Mouse (Mus musculus): ENCODE results near the gene Ttc1. TPM values are rescaled to one million over a fixed set of nuclear protein-coding genes. Genes with fewer than 3 reads are reported as not detected.
A peak's percentile ranks its signal among the peaks of the same experiment; 100 is the strongest.

Ttc1 gene
- polyA plus RNA-seq (2015; fragmentation: Nextera tagmentation; extraction: Ambion mirVana), result 92.4 and 98.5 TPM in 2 replicates

- WGBS, result 4% methylated on average over 47 of the region's 47 CpGs
These were observed at the start of gene Ttc1 for GRCm38 (mm10) chr11:43747233-43748226. Gene Ttc1, minus strand, starts transcription at chr11:43748008.

GRCm38 (mm10) chr11:43795992-43796391, 48.2 kb upstream of the Ttc1 start:
- Histone ChIP-seq H3K4me1 (replicated peaks) (no peaks in the 10 kb centered on the region), H3K9ac (no peak overlapping the region), H3K4me3 (no peak overlapping the region), H3K9me3 (no peaks in the 10 kb centered on the region), H3K27ac (replicated peaks) (no peak overlapping the region), H3K4me2 (no peak overlapping the region), H3K36me3 (no peaks in the 10 kb centered on the region), H3K27me3 (no peaks in the 10 kb centered on the region)
- WGBS, result 27% methylated on average over 8 of the region's 8 CpGs
- ATAC-seq (ENCODE audit: low read depth), result no peak

More at GRCm38 (mm10) chr11:43747233-43748226, at the start of gene Ttc1:
- H3K9ac ChIP-seq, result peak within 1 kb of the TSS; percentile 82
- H3K4me3 ChIP-seq, result peak within 1 kb of the TSS; percentile 67
- H3K9me3 ChIP-seq, result no peaks in the 10 kb centered on the region
- peak; percentile 99 for ATAC-seq (ENCODE audit: low read depth)
- peak within 1 kb of the TSS; percentile 62 for H3K27ac ChIP-seq (replicated peaks)
- H3K27me3 ChIP-seq, result no peaks in the 10 kb centered on the region; the same call in 1 of the 2 replicates
- peaks cover 26% of the 10 kb centered on the region for H3K36me3 ChIP-seq
- H3K4me2 ChIP-seq, result peak within 1 kb of the TSS; percentile 87
- peaks cover 10% of the 10 kb centered on the region for H3K4me1 ChIP-seq (replicated peaks)

- H3K27me3 ChIP-seq, result no peaks in the 10 kb centered on the region
- H3K9me3 ChIP-seq, result no peaks in the 10 kb centered on the region
- no peaks in the 10 kb centered on the region for H3K4me1 ChIP-seq (replicated peaks)
- ATAC-seq (ENCODE audit: low read depth), result no peak
- H3K4me3 ChIP-seq, result no peak overlapping the region
- no peaks in the 10 kb centered on the region for H3K36me3 ChIP-seq
- WGBS, result 86% methylated on average over 6 of the region's 6 CpGs
- H3K9ac ChIP-seq, result no peak overlapping the region
- H3K4me2 ChIP-seq, result no peak overlapping the region
- H3K27ac ChIP-seq (replicated peaks), result no peak overlapping the region
These were observed 42.6 kb upstream of the Ttc1 start for GRCm38 (mm10) chr11:43790446-43790845.

DNA sequence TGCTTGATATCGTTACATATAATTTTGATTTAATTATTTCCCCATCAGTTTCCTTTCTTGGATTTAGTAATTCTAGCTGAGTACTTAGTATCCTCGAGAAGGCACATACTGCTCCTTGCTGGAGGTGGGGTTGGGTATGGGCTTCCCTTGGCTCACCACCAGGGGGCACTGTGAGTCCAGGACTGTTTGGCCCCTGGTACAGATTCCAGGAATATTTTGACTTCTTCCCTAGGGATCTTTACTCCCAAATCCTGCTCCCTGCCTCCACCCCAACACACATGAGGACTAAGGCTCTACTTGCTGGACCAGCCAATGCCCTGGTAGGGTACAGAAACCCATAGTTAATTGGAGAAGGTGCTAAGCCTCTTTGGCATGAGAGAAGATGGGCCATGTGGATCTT, 36.0 kb upstream of the Ttc1 start:
- no peak overlapping the region for H3K4me3 ChIP-seq
- H3K36me3 ChIP-seq, result no peaks in the 10 kb centered on the region
- 18% methylated on average over 2 of the region's 2 CpGs for WGBS
- 0 out of 2 replicates have a peak, but pooled peaks have one; percentile 67 for ATAC-seq (ENCODE audit: low read depth)
- no peak overlapping the region for H3K4me2 ChIP-seq
- H3K27ac ChIP-seq (replicated peaks), result no peak overlapping the region
- H3K4me1 ChIP-seq (replicated peaks), result peaks cover 7% of the 10 kb centered on the region
- no peaks in the 10 kb centered on the region for H3K27me3 ChIP-seq
- H3K9ac ChIP-seq, result no peak overlapping the region
- no peaks in the 10 kb centered on the region for H3K9me3 ChIP-seq

- Histone ChIP-seq H3K4me1 (replicated peaks) (peaks cover 7% of the 10 kb centered on the region), H3K9me3 (no peaks in the 10 kb centered on the region), H3K27ac (replicated peaks) (no peak overlapping the region), H3K4me2 (no peak overlapping the region), H3K4me3 (no peak overlapping the region), H3K9ac (no peak overlapping the region), H3K27me3 (no peaks in the 10 kb centered on the region), H3K36me3 (no peaks in the 10 kb centered on the region)
- WGBS, result 72% methylated on average over 5 of the region's 5 CpGs
- ATAC-seq (ENCODE audit: low read depth), result no peak
These were observed 35.3 kb upstream of the Ttc1 start for GRCm38 (mm10) chr11:43783106-43783505.

DNA sequence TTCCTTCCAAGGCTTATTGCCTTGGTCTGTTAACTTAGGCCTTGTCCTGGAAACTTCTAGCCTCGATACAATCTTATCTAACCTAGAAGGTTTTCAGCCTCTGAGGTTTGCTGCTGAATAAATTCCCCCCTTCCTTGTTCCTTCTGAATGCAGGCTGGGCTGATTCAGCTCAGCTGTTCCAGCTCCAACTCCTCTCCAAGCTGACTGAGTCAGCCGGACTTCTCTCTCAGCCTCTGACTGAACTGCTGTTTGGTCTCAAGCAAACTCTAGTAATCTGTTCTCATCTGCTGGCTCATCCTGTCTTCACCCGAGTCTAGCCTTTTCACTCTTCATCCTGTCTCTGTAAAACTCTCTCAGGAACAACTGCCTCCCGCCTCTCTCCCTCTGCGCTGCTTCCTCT, 31.7 kb upstream of the Ttc1 start:
- Histone ChIP-seq H3K27me3 (peaks cover 24% of the 10 kb centered on the region), H3K36me3 (no peaks in the 10 kb centered on the region), H3K4me2 (no peak overlapping the region), H3K27ac (replicated peaks) (no peak overlapping the region), H3K9me3 (no peaks in the 10 kb centered on the region), H3K4me1 (replicated peaks) (peaks cover 16% of the 10 kb centered on the region), H3K4me3 (no peak overlapping the region), H3K9ac (no peak overlapping the region)
- no peak for ATAC-seq (ENCODE audit: low read depth)
- 84% methylated on average over 5 of the region's 5 CpGs for WGBS

DNA sequence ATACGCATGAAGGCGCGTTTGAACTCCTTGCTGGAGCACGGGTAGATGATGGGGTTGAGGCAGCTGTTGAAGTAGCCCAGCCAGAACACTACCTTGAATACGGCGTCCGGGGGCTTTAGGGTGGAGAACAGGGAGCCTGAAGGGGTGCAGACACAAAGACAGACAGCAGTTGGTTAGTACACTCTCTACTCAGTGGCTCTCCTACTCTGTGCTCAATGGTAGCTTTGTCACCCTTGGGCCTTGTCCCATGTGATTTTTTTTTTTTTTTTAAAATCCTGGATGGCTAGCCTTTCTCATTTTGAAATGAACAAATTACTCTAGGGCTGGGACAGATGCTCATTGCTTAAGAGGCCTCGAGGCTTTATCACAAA, 28.5 kb upstream of the Ttc1 start:
- Histone ChIP-seq H3K4me1 (replicated peaks) (peaks cover 9% of the 10 kb centered on the region), H3K27me3 (peaks cover 32% of the 10 kb centered on the region), H3K27ac (replicated peaks) (no peak overlapping the region), H3K4me3 (peak overlapping the region; percentile 41), H3K9me3 (no peaks in the 10 kb centered on the region), H3K4me2 (peak overlapping the region; percentile 68), H3K36me3 (no peaks in the 10 kb centered on the region), H3K9ac (peak overlapping the region; percentile 56)
- WGBS, result 22% methylated on average over 8 of the region's 8 CpGs
- peak; percentile 54; the same call in 1 of the 2 replicates for ATAC-seq (ENCODE audit: low read depth)

DNA sequence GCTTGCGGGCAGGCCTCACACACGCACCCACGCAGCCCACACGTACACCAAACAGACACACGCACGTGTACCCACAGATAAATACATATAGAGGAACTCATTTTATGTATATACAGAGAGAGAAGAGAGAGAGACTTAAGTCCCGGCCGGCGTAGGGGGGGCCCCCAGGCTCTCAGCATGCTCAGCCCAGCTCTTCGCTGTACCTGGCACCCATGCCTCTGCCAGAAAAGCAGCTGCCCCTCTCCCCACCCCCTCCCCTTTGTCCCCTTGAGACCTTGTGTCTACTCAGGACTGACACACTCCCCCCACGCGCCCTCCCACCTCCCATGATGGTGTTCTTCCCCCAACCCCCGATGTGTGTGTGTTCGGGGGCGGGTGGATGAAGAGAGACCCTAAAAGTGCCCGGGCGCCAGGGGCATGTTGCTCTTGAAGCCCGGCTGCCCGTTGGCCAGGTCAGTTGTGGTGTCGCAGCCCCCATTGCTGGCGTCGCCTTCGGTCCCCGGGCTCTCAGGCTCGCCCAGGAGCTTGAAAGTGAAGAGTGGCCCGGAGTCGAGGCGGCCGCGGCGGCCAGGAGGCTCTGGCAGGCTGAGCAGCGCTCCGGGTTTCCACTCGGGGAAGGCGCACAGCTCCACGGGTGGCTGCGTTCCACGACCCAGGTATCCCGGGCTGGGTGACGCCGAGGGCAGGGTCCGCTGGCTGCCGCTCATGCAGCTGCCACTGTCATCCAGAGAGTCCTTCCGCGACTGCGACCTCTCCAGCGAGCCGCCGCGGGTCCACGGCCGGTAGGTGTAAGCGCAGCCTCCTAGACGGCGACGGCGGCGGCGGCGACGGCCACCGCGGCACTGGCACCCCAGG, 27.9 kb upstream of the Ttc1 start:
- peak overlapping the region; percentile 41 for H3K4me3 ChIP-seq
- no peak overlapping the region for H3K27ac ChIP-seq (replicated peaks)
- 13% methylated on average over 63 of the region's 63 CpGs for WGBS
- H3K9me3 ChIP-seq, result no peaks in the 10 kb centered on the region
- H3K36me3 ChIP-seq, result no peaks in the 10 kb centered on the region
- H3K4me2 ChIP-seq, result peak overlapping the region; percentile 68
- H3K9ac ChIP-seq, result peak overlapping the region; percentile 56
- H3K4me1 ChIP-seq (replicated peaks), result peaks cover 9% of the 10 kb centered on the region
- H3K27me3 ChIP-seq, result peaks cover 32% of the 10 kb centered on the region
- peak; percentile 76; the same call in 1 of the 2 replicates for ATAC-seq (ENCODE audit: low read depth)

DNA sequence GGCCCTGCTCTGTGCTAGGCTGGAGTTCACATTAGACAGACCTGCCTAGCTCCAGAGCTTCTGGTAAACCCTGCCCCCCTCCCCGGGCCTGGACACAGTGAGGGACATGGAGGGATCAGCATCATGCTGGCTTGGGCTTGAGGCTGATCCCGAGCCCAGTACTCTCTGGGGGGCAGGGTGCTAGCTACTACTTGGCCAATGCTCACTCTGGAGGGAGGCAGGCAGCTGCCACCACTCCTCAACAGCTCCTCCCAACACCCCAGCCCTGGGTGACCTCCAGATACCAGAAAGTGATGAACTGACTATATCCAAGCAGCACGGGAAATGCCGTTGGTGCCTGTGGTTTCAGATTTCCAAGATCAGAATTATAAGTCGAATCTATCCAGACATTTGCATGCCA, 25.9 kb upstream of the Ttc1 start:
- no peaks in the 10 kb centered on the region for H3K36me3 ChIP-seq
- peaks cover 32% of the 10 kb centered on the region for H3K27me3 ChIP-seq
- H3K4me1 ChIP-seq (replicated peaks), result peaks cover 9% of the 10 kb centered on the region
- H3K27ac ChIP-seq (replicated peaks), result no peak overlapping the region
- H3K9me3 ChIP-seq, result no peaks in the 10 kb centered on the region
- no peak overlapping the region for H3K4me2 ChIP-seq
- no peak overlapping the region for H3K4me3 ChIP-seq
- ATAC-seq (ENCODE audit: low read depth), result no peak
- WGBS, result 72% methylated on average over 5 of the region's 5 CpGs
- no peak overlapping the region for H3K9ac ChIP-seq

DNA sequence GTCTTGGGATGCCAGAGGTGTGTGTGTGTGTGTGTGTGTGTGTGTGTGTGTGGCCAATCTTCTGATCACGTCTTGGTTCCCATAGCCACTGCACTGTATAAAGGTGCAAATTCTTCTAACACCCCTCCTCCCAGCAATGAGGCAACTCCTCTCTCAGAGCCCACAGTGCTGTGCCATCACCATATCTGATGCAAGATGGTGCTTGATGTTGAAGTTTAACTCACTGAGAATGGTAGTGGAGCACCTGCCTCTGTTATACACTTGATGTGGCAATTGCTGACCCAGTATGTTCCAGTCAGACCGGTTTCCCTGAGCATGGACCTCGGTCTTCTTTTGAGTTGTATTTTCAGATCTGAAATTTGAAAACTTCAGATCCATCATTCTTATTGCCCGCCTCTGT, 22.3 kb upstream of the Ttc1 start:
- WGBS, result 82% methylated on average over 4 of the region's 4 CpGs
- Histone ChIP-seq H3K4me2 (no peak overlapping the region), H3K36me3 (no peaks in the 10 kb centered on the region), H3K9me3 (no peaks in the 10 kb centered on the region), H3K9ac (no peak overlapping the region), H3K27ac (replicated peaks) (no peak overlapping the region), H3K27me3 (peaks cover 17% of the 10 kb centered on the region), H3K4me1 (replicated peaks) (peaks cover 6% of the 10 kb centered on the region), H3K4me3 (no peak overlapping the region)
- no peak for ATAC-seq (ENCODE audit: low read depth)

- no peak overlapping the region for H3K27ac ChIP-seq (replicated peaks)
- no peaks in the 10 kb centered on the region for H3K36me3 ChIP-seq
- H3K9ac ChIP-seq, result no peak overlapping the region
- peak overlapping the region; percentile 50; the same call in 1 of the 2 replicates for H3K4me3 ChIP-seq
- WGBS, result 58% methylated on average over 11 of the region's 11 CpGs
- peak overlapping the region; percentile 74 for H3K4me2 ChIP-seq
- H3K9me3 ChIP-seq, result no peaks in the 10 kb centered on the region
- ATAC-seq (ENCODE audit: low read depth), result no peak
- peaks cover 6% of the 10 kb centered on the region for H3K4me1 ChIP-seq (replicated peaks)
- peaks cover 7% of the 10 kb centered on the region; the same call in 1 of the 2 replicates for H3K27me3 ChIP-seq
These were observed 19.9 kb upstream of the Ttc1 start for GRCm38 (mm10) chr11:43767749-43768148.
